Mouse (Mus musculus): Measurements from ENCODE around the gene Ppdpf.
A peak's percentile ranks its signal among the peaks of the same experiment; 100 is the strongest.

Ppdpf gene

GRCm38 (mm10) chr2:181187121-181188000 is at the start of gene Ppdpf:
Ppdpf (plus strand) TSS chr2:181187247.
- peak; percentile 90 to 91 for DNase-seq (ENCODE audit: low spot score in 2 of 2)

- no peak for DNase-seq (ENCODE audit: low spot score in 2 of 2)
Measured at GRCm38 (mm10) chr2:181139641-181140193, 47.3 kb upstream of the Ppdpf start.

GRCm38 (mm10) chr2:181142703-181143135 is 44.3 kb upstream of the Ppdpf start:
- DNase-seq (ENCODE audit: low spot score in 2 of 2): no peak

GRCm38 (mm10) chr2:181143509-181144276 is 43.4 kb upstream of the Ppdpf start:
- DNase-seq (ENCODE audit: low spot score in 2 of 2): no peak

- peak in 1 of 2 experiments; percentile 6 for DNase-seq (ENCODE audit: low spot score in 2 of 2)
Measured at GRCm38 (mm10) chr2:181144675-181145074, 42.4 kb upstream of the Ppdpf start.

- no peak for DNase-seq (ENCODE audit: low spot score in 2 of 2)
Measured at GRCm38 (mm10) chr2:181146976-181147545, 40.0 kb upstream of the Ppdpf start.

GRCm38 (mm10) chr2:181147546-181148317 is 39.3 kb upstream of the Ppdpf start:
- DNase-seq (ENCODE audit: low spot score in 2 of 2): no peak

- no peak for DNase-seq (ENCODE audit: low spot score in 2 of 2)
Measured at GRCm38 (mm10) chr2:181148318-181148955, 38.6 kb upstream of the Ppdpf start.

- peak in 1 of 2 experiments; percentile 34 for DNase-seq (ENCODE audit: low spot score in 2 of 2)
Measured at GRCm38 (mm10) chr2:181150281-181150680, 36.8 kb upstream of the Ppdpf start.

GRCm38 (mm10) chr2:181152701-181153100 is 34.3 kb upstream of the Ppdpf start:
- DNase-seq (ENCODE audit: low spot score in 2 of 2): peak in 1 of 2 experiments; percentile 32

GRCm38 (mm10) chr2:181153131-181153530 is 33.9 kb upstream of the Ppdpf start:
- peak in 1 of 2 experiments; percentile 4 for DNase-seq (ENCODE audit: low spot score in 2 of 2)

GRCm38 (mm10) chr2:181153837-181154236 is 33.2 kb upstream of the Ppdpf start:
- peak in 1 of 2 experiments; percentile 25 for DNase-seq (ENCODE audit: low spot score in 2 of 2)

GRCm38 (mm10) chr2:181154361-181154760 is 32.7 kb upstream of the Ppdpf start:
- peak in 1 of 2 experiments; percentile 8 for DNase-seq (ENCODE audit: low spot score in 2 of 2)

- peak; percentile 5 to 19 for DNase-seq (ENCODE audit: low spot score in 2 of 2)
Measured at GRCm38 (mm10) chr2:181154831-181155415, 32.1 kb upstream of the Ppdpf start.

- DNase-seq (ENCODE audit: low spot score in 2 of 2): peak; percentile 11 to 25
Measured at GRCm38 (mm10) chr2:181155801-181156200, 31.2 kb upstream of the Ppdpf start.

GRCm38 (mm10) chr2:181156248-181157121 is 30.6 kb upstream of the Ppdpf start, which contains the start of gene Eef1a2:
Eef1a2 (minus strand) TSS chr2:181157014.
- DNase-seq (ENCODE audit: low spot score in 2 of 2): peak; percentile 76 to 79

- DNase-seq (ENCODE audit: low spot score in 2 of 2): peak in 1 of 2 experiments; percentile 32
Measured at GRCm38 (mm10) chr2:181157180-181157579, 29.9 kb upstream of the Ppdpf start.

GRCm38 (mm10) chr2:181157716-181158302 is 29.2 kb upstream of the Ppdpf start:
- DNase-seq (ENCODE audit: low spot score in 2 of 2): no peak

- DNase-seq (ENCODE audit: low spot score in 2 of 2): no peak
Measured at GRCm38 (mm10) chr2:181158471-181158870, 28.6 kb upstream of the Ppdpf start.

Data from frontal cortex, postnatal 14 days (tissue).